22 mouse cellular contexts compared by ENCODE assay signal in the genomic region with DNA sequence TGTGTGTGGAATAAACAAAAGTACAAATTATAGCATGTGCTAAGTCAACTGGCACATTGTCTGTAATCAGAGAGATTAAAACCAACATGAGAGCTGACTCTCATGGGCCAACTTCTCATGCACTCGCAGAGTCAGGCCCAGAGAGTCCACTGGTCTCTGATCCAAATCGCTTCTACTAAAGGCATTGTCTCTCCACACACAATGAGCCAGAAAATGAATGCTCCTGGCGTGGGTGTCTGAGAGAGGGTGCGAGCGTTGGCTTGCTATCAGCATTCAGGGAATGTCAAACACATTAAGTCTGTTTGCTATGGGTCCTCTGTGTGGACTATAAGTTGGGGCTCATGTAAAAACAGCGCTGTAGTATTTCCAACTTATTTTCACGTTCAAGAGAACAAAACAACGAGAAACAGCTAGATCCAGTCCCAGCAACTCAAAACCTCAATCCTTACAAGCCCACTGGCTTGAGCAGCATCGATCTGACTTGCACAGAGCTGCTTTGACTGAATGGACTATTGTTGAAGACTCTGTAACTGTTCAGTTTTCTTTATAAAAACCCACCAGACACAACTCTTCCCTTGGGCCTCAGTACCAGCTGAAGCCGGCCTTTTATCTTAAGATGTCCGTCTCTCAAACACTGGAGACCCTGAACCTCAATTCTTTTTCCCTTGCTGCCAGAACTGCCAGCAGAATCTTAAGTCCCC.
A peak's percentile ranks its signal among the peaks of the same experiment; 100 is the strongest.
DNase-seq lines count a peak whose midpoint lies in the region; ATAC-seq and TF ChIP-seq lines count a peak whose summit lies in the region.
"Had no signal": no experiment of that assay in that cellular context is flagged by ENCODE, and none has a peak within 500 bp of the region (broad histone marks: within the 10 kb centered on the region; RNA-seq: fewer than 3 reads in every experiment).

No protein-coding gene starts in this region.

- no peaks in the 10 kb centered on the region for H3K27me3 ChIP-seq in heart, postnatal 0 days (ENCODE audit: control insufficient read depth, insufficient read depth, low read length)
- H3K27me3 ChIP-seq in neural tube, embryonic 15.5 days (replicated peaks) = no peaks in the 10 kb centered on the region
- no peaks in the 10 kb centered on the region for H3K27me3 ChIP-seq in hindbrain, embryonic 14.5 days (ENCODE audit: control insufficient read depth, insufficient read depth, low read length)
- H3K27me3 ChIP-seq in midbrain, postnatal 0 days (ENCODE audit: insufficient read depth, low read length) = no peaks in the 10 kb centered on the region
- no peaks in the 10 kb centered on the region for H3K27me3 ChIP-seq in thymus, adult 2 months (ENCODE audit: control insufficient read depth, insufficient read depth, low read length)
- H3K27me3 ChIP-seq: heart, embryonic 12.5 days; intestine, embryonic 15.5 days; neural tube, embryonic 12.5 days; Patski; stomach, embryonic 15.5 days had no signal

- no peak overlapping the region for H3K4me3 ChIP-seq in heart, postnatal 0 days (ENCODE audit: low read depth, low read length)
- no peak overlapping the region for H3K4me3 ChIP-seq in neural tube, embryonic 15.5 days (replicated peaks)
- H3K4me3 ChIP-seq in hindbrain, embryonic 14.5 days (replicated peaks; ENCODE audit: low read length) = no peak overlapping the region
- H3K4me3 ChIP-seq in midbrain, postnatal 0 days (ENCODE audit: low read depth, low read length) = no peak overlapping the region
- no peak overlapping the region for H3K4me3 ChIP-seq in thymus, adult 2 months (ENCODE audit: control insufficient read depth, insufficient read depth, low read length)
- H3K4me3 ChIP-seq: gastrocnemius, adult 2 months; heart, embryonic 12.5 days; intestine, embryonic 15.5 days; neural tube, embryonic 12.5 days; stomach, embryonic 15.5 days had no signal

- no peaks in the 10 kb centered on the region; the same call in 1 of the 2 replicates for H3K36me3 ChIP-seq in heart, postnatal 0 days (replicated peaks; ENCODE audit: control insufficient read depth, insufficient read depth, low read length)
- no peaks in the 10 kb centered on the region for H3K36me3 ChIP-seq in neural tube, embryonic 15.5 days
- no peaks in the 10 kb centered on the region for H3K36me3 ChIP-seq in hindbrain, embryonic 14.5 days (replicated peaks; ENCODE audit: control insufficient read depth, insufficient read depth)
- H3K36me3 ChIP-seq in midbrain, postnatal 0 days (ENCODE audit: insufficient read depth, low read length) = no peaks in the 10 kb centered on the region
- H3K36me3 ChIP-seq in thymus, adult 2 months (ENCODE audit: control insufficient read depth, insufficient read depth, low read length) = 0 out of 2 replicates have a peak, but pooled peaks cover 4% of the 10 kb centered on the region
- H3K36me3 ChIP-seq: intestine, embryonic 15.5 days; stomach, embryonic 15.5 days had no signal

- 74% methylated on average over 11 of the region's 11 CpGs for WGBS in heart, postnatal 0 days
- WGBS in neural tube, embryonic 15.5 days = 50% methylated on average over 11 of the region's 11 CpGs
- 51% methylated on average over 11 of the region's 11 CpGs for WGBS in hindbrain, embryonic 14.5 days
- WGBS in midbrain, postnatal 0 days = 55% methylated on average over 11 of the region's 11 CpGs
- 95% methylated on average over 11 of the region's 11 CpGs for WGBS in thymus, adult 2 months

- no peak for DNase-seq in heart, postnatal 0 days (ENCODE audit: low spot score)
- no peak for DNase-seq in heart, postnatal 4 days
- DNase-seq in neural tube, embryonic 10.5 days (ENCODE audit: extremely low spot score, low spot score) = no peak
- no peak for DNase-seq in hindbrain, embryonic 14.5 days (ENCODE audit: low spot score)
- DNase-seq in midbrain, postnatal 0 days (ENCODE audit: low spot score) = no peak
- no peak for DNase-seq in thymus, adult 2 months
- no peak for DNase-seq in right cerebral cortex, adult 18-20 months
- DNase-seq: cerebellum, adult 11-12 months; cerebellum, postnatal 36 days; gastrocnemius, adult 2 months; kidney, adult 9 months; kidney, postnatal 25 days; layer of hippocampus, postnatal 36 days; thymus, adult 18-20 months had no signal

- H3K27ac ChIP-seq in heart, postnatal 0 days (ENCODE audit: low read depth) = peak overlapping the region; percentile 3; the same call in 1 of the 2 replicates
- peak overlapping the region; percentile 43; the same call in 1 of the 2 replicates for H3K27ac ChIP-seq in neural tube, embryonic 15.5 days (replicated peaks)
- H3K27ac ChIP-seq in hindbrain, embryonic 14.5 days = no peak overlapping the region
- 0 out of 2 replicates have a peak overlapping the region, but pooled peaks have one; percentile 20 for H3K27ac ChIP-seq in midbrain, postnatal 0 days (ENCODE audit: low read depth, low read length)
- no peak overlapping the region for H3K27ac ChIP-seq in thymus, adult 2 months (ENCODE audit: control insufficient read depth, insufficient read depth, low read length)
- H3K27ac ChIP-seq: gastrocnemius, adult 2 months; intestine, embryonic 15.5 days; liver, embryonic 14.5 days; neural tube, embryonic 12.5 days; stomach, embryonic 15.5 days had no signal

- TF ChIP-seq POLR2A in thymus, adult 2 months (IDR thresholded peaks at IDR 0.05; ENCODE audit: control insufficient read depth, extremely low read depth, insufficient read depth, low read length, poor library complexity) = no peak

- no peak overlapping the region for H3K4me2 ChIP-seq in heart, postnatal 0 days (ENCODE audit: low read depth, low read length)
- H3K4me2 ChIP-seq in neural tube, embryonic 15.5 days = no peak overlapping the region
- no peak overlapping the region for H3K4me2 ChIP-seq in hindbrain, embryonic 14.5 days (replicated peaks)
- no peak overlapping the region for H3K4me2 ChIP-seq in midbrain, postnatal 0 days (ENCODE audit: low read depth, low read length, poor library complexity, severe bottlenecking)
- H3K4me2 ChIP-seq: heart, embryonic 12.5 days; intestine, embryonic 15.5 days; neural tube, embryonic 12.5 days; stomach, embryonic 15.5 days had no signal

- no peaks in the 10 kb centered on the region for H3K4me1 ChIP-seq in heart, postnatal 0 days (ENCODE audit: control insufficient read depth, insufficient read depth)
- H3K4me1 ChIP-seq in neural tube, embryonic 15.5 days = peaks cover 4% of the 10 kb centered on the region
- H3K4me1 ChIP-seq in hindbrain, embryonic 14.5 days (replicated peaks; ENCODE audit: control insufficient read depth, insufficient read depth, low read length) = peaks cover 10% of the 10 kb centered on the region; the same call in 1 of the 2 replicates
- H3K4me1 ChIP-seq in midbrain, postnatal 0 days (ENCODE audit: insufficient read depth, low read length) = no peaks in the 10 kb centered on the region
- peaks cover 14% of the 10 kb centered on the region for H3K4me1 ChIP-seq in thymus, adult 2 months (replicated peaks; ENCODE audit: control insufficient read depth, insufficient read depth, low read length)
- H3K4me1 ChIP-seq: intestine, embryonic 15.5 days; neural tube, embryonic 12.5 days; stomach, embryonic 15.5 days had no signal

- no peak for TF ChIP-seq EP300 in heart, postnatal 0 days (IDR thresholded peaks at IDR 0.05; ENCODE audit: low read depth)

- H3K9me3 ChIP-seq in heart, postnatal 0 days (replicated peaks; ENCODE audit: control insufficient read depth, low read length) = no peaks in the 10 kb centered on the region
- H3K9me3 ChIP-seq in neural tube, embryonic 15.5 days (replicated peaks) = no peaks in the 10 kb centered on the region
- H3K9me3 ChIP-seq in hindbrain, embryonic 14.5 days (ENCODE audit: control insufficient read depth, low read length) = no peaks in the 10 kb centered on the region
- no peaks in the 10 kb centered on the region for H3K9me3 ChIP-seq in midbrain, postnatal 0 days (ENCODE audit: low read length)
- H3K9me3 ChIP-seq: heart, embryonic 12.5 days; intestine, embryonic 15.5 days; neural tube, embryonic 12.5 days; stomach, embryonic 15.5 days had no signal

- TF ChIP-seq CTCF in heart, postnatal 0 days (IDR thresholded peaks at IDR 0.05; ENCODE audit: low read depth) = no peak
- TF ChIP-seq CTCF in midbrain, postnatal 0 days (IDR thresholded peaks at IDR 0.05) = no peak
- TF ChIP-seq CTCF in thymus, adult 2 months (IDR thresholded peaks at IDR 0.05; ENCODE audit: borderline replicate concordance, control insufficient read depth, extremely low read depth, insufficient read depth, low read length, poor library complexity) = no peak

- H3K9ac ChIP-seq in heart, postnatal 0 days (replicated peaks; ENCODE audit: low read depth, low read length) = no peak overlapping the region
- H3K9ac ChIP-seq in neural tube, embryonic 15.5 days (replicated peaks) = no peak overlapping the region
- no peak overlapping the region for H3K9ac ChIP-seq in hindbrain, embryonic 14.5 days
- no peak overlapping the region for H3K9ac ChIP-seq in midbrain, postnatal 0 days (replicated peaks; ENCODE audit: low read length, poor library complexity, severe bottlenecking)
- H3K9ac ChIP-seq: heart, embryonic 12.5 days; intestine, embryonic 15.5 days; liver, embryonic 14.5 days; neural tube, embryonic 12.5 days; stomach, embryonic 15.5 days had no signal

- ATAC-seq in heart, postnatal 0 days (ENCODE audit: insufficient read depth, low read depth) = no peak
- ATAC-seq in neural tube, embryonic 15.5 days (ENCODE audit: low FRiP score) = peak; percentile 31; the same call in 1 of the 2 replicates
- peak; percentile 53; the same call in 1 of the 2 replicates for ATAC-seq in hindbrain, embryonic 14.5 days (ENCODE audit: low FRiP score)
- ATAC-seq in midbrain, postnatal 0 days (ENCODE audit: low FRiP score) = 0 out of 2 replicates have a peak, but pooled peaks have one; percentile 38
- ATAC-seq: forebrain, embryonic 16.5 days; intestine, embryonic 15.5 days; Patski had no signal

Comparison
In these comparisons a context has a peak if more than half of its experiments do, and no peak if none do; other contexts are left out.
1. H3K27ac ChIP-seq: peak in heart, postnatal 0 days (single experiment), neural tube, embryonic 15.5 days (single experiment) and midbrain, postnatal 0 days (single experiment); none in hindbrain, embryonic 14.5 days (single experiment) and thymus, adult 2 months (single experiment).